Comparison of ENCODE assay signal across 31 mouse cellular contexts in the genomic region with DNA sequence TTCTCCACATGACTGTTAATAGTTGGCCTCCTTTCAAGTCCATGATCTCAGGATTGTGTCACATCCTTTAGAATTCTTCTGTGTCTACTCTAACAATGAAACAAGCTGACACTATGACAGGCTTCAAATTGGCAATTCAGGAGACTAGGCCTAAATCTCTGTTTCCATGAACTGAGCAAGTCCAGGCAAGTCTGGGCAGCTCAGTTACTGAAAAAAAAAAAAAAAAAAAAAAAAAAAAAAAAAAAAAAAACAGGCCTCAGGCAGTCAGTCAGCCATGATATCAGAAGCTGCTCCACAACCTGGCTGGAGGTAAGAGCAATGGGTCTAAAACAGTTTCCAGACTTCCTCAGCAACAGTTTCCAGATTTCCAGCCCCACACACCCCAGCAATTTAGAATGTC.
DNase-seq lines count a peak whose midpoint lies in the region; ATAC-seq and TF ChIP-seq lines count a peak whose summit lies in the region.
"Had no signal": no experiment of that assay in that cellular context is flagged by ENCODE, and none has a peak within 500 bp of the region (broad histone marks: within the 10 kb centered on the region; RNA-seq: fewer than 3 reads in every experiment).

No protein-coding gene starts in this region.

- no peak overlapping the region for H3K4me3 ChIP-seq in embryonic facial prominence, embryonic 14.5 days (ENCODE audit: low read depth, low read length)
- no peak overlapping the region for H3K4me3 ChIP-seq in embryonic facial prominence, embryonic 10.5 days
- no peak overlapping the region for H3K4me3 ChIP-seq in CH12.LX (replicated peaks in 1 of 3; ENCODE audit: low read depth in 2 of 3, low read length in 2 of 3, poor library complexity in 1 of 3)
- H3K4me3 ChIP-seq: embryonic facial prominence, embryonic 15.5 days; erythroblast, embryonic 14.5 days; forebrain, embryonic 10.5 days; forebrain, embryonic 13.5 days; heart, adult 2 months; heart, embryonic 10.5 days; heart, embryonic 13.5 days; hindbrain, embryonic 12.5 days; hindbrain, embryonic 15.5 days; intestine, embryonic 15.5 days had no signal

- H3K9ac ChIP-seq in embryonic facial prominence, embryonic 14.5 days (ENCODE audit: low read depth, low read length), result no peak overlapping the region
- no peak overlapping the region for H3K9ac ChIP-seq in CH12.LX (ENCODE audit: insufficient read depth, low read depth)
- H3K9ac ChIP-seq: embryonic facial prominence, embryonic 15.5 days; forebrain, embryonic 13.5 days; heart, embryonic 13.5 days; hindbrain, embryonic 12.5 days; hindbrain, embryonic 15.5 days; intestine, embryonic 15.5 days had no signal

- TF ChIP-seq POLR2A in CH12.LX (IDR thresholded peaks at IDR 0.05; ENCODE audit: low read depth, low read length), result no peak

- in situ Hi-C loops in CH12.LX (cut with MboI; ENCODE audit: low pct_ligation_motif_present, low pct_unique_long_range_greater_than_20kb, low sequenced_read_pairs), result loop anchor here (25.0 kb wide), 1 partner anchor 475 kb away; the partner anchor contains the start of gene Inhba

- peak; percentile 17 for DNase-seq in embryonic facial prominence, embryonic 14.5 days (ENCODE audit: low spot score)
- no peak for DNase-seq in embryonic facial prominence, embryonic 10.5 days (ENCODE audit: low spot score)
- DNase-seq in CH12.LX (ENCODE audit: extremely low read depth), result peak; percentile 29
- peak; percentile 14 for DNase-seq in Muller cell, postnatal 12 days (ENCODE audit: inconsistent ontology term)
- DNase-seq in fat pad, adult 2 months (ENCODE audit: extremely low read depth, low read depth, low spot score), result peak; percentile 4
- DNase-seq in urinary bladder, postnatal 25 days (ENCODE audit: low spot score), result no peak
- no peak for DNase-seq in right cerebral cortex, postnatal 10 days (ENCODE audit: low spot score in 2 of 2)
- DNase-seq: adrenal gland, adult 2 months; adrenal gland, postnatal 14 days; cerebellum, adult 11 months; cerebellum, adult 8-10 months; cerebellum, postnatal 10 days; cerebellum, postnatal 36 days; embryo, embryonic 11 days; gastrocnemius, postnatal 25 days; heart, adult 2 months; heart, postnatal 14 days; kidney, adult 11 months; kidney, adult 8-10 months had no signal

- no peak overlapping the region for H3K4me2 ChIP-seq in embryonic facial prominence, embryonic 14.5 days (ENCODE audit: low read depth, low read length)
- H3K4me2 ChIP-seq in CH12.LX (ENCODE audit: insufficient read depth, low read depth, poor library complexity, severe bottlenecking), result no peak overlapping the region
- H3K4me2 ChIP-seq: embryonic facial prominence, embryonic 15.5 days; forebrain, embryonic 13.5 days; heart, embryonic 13.5 days; hindbrain, embryonic 12.5 days; hindbrain, embryonic 15.5 days; intestine, embryonic 15.5 days had no signal

- no peak for TF ChIP-seq RAD21 in CH12.LX (IDR thresholded peaks at IDR 0.05; ENCODE audit: low read depth, low read length)

- ATAC-seq in embryonic facial prominence, embryonic 14.5 days (ENCODE audit: low read depth), result no peak
- ATAC-seq in inflammation-experienced regulatory T-cells, adult 6 months, result no peak
- ATAC-seq: forebrain, embryonic 13.5 days; forebrain, embryonic 16.5 days; intestine, embryonic 15.5 days; Patski had no signal

- H3K4me1 ChIP-seq in embryonic facial prominence, embryonic 14.5 days (ENCODE audit: control insufficient read depth, insufficient read depth, low read length), result no peaks in the 10 kb centered on the region
- no peaks in the 10 kb centered on the region for H3K4me1 ChIP-seq in embryonic facial prominence, embryonic 10.5 days
- peaks cover 0 to 4% of the 10 kb centered on the region in 2 experiments; a peak in 1 of 4 replicates for H3K4me1 ChIP-seq in CH12.LX (ENCODE audit: control insufficient read depth in 1 of 2, insufficient read depth in 2 of 2)
- H3K4me1 ChIP-seq: embryonic facial prominence, embryonic 15.5 days; forebrain, embryonic 10.5 days; forebrain, embryonic 13.5 days; heart, embryonic 10.5 days; heart, embryonic 13.5 days; hindbrain, embryonic 12.5 days; hindbrain, embryonic 15.5 days; intestine, embryonic 15.5 days had no signal

- dilution Hi-C loops in CH12.LX (cut with MboI; ENCODE audit: extremely low pct_ligation_motif_present, extremely low pct_unique_long_range_greater_than_20kb, low sequenced_read_pairs), result no loop called here

- no peaks in the 10 kb centered on the region for H3K36me3 ChIP-seq in embryonic facial prominence, embryonic 14.5 days (ENCODE audit: control insufficient read depth, insufficient read depth, low read length)
- no peaks in the 10 kb centered on the region for H3K36me3 ChIP-seq in embryonic facial prominence, embryonic 10.5 days (replicated peaks)
- H3K36me3 ChIP-seq in CH12.LX (replicated peaks in 1 of 2; ENCODE audit: control insufficient read depth in 1 of 2, insufficient read depth in 1 of 2, low read length in 1 of 2), result no peaks in the 10 kb centered on the region
- H3K36me3 ChIP-seq: embryonic facial prominence, embryonic 15.5 days; forebrain, embryonic 10.5 days; heart, embryonic 10.5 days; heart, embryonic 13.5 days; hindbrain, embryonic 12.5 days; hindbrain, embryonic 15.5 days; intestine, embryonic 15.5 days had no signal

- TF ChIP-seq EP300 in CH12.LX (IDR thresholded peaks at IDR 0.05; ENCODE audit: low read length), result 0 out of 2 replicates have a peak, but pooled peaks have one; percentile 36

- H3K27ac ChIP-seq in embryonic facial prominence, embryonic 14.5 days (replicated peaks; ENCODE audit: low read depth, low read length), result no peak overlapping the region
- no peak overlapping the region for H3K27ac ChIP-seq in embryonic facial prominence, embryonic 10.5 days (replicated peaks)
- no peak overlapping the region for H3K27ac ChIP-seq in CH12.LX (ENCODE audit: insufficient read depth, low read depth)
- H3K27ac ChIP-seq: embryonic facial prominence, embryonic 15.5 days; forebrain, embryonic 10.5 days; forebrain, embryonic 13.5 days; heart, adult 2 months; heart, embryonic 10.5 days; heart, embryonic 13.5 days; hindbrain, embryonic 12.5 days; hindbrain, embryonic 15.5 days; intestine, embryonic 15.5 days had no signal

- no peaks in the 10 kb centered on the region for H3K79me2 ChIP-seq in CH12.LX (replicated peaks; ENCODE audit: control insufficient read depth, extremely low read depth, insufficient read depth, poor library complexity, severe bottlenecking)

- H3K27me3 ChIP-seq in embryonic facial prominence, embryonic 14.5 days (replicated peaks; ENCODE audit: control insufficient read depth, insufficient read depth, low read length), result no peaks in the 10 kb centered on the region
- H3K27me3 ChIP-seq in embryonic facial prominence, embryonic 10.5 days (replicated peaks; ENCODE audit: low read depth, poor library complexity, severe bottlenecking), result no peaks in the 10 kb centered on the region
- no peaks in the 10 kb centered on the region for H3K27me3 ChIP-seq in CH12.LX (replicated peaks)
- H3K27me3 ChIP-seq: embryonic facial prominence, embryonic 15.5 days; forebrain, embryonic 13.5 days; heart, embryonic 13.5 days; hindbrain, embryonic 12.5 days; hindbrain, embryonic 15.5 days; intestine, embryonic 15.5 days; Patski had no signal

- H3K9me3 ChIP-seq in embryonic facial prominence, embryonic 14.5 days (ENCODE audit: control insufficient read depth, low read length), result no peaks in the 10 kb centered on the region
- no peaks in the 10 kb centered on the region for H3K9me3 ChIP-seq in embryonic facial prominence, embryonic 10.5 days
- no peaks in the 10 kb centered on the region for H3K9me3 ChIP-seq in CH12.LX (replicated peaks; ENCODE audit: low read length)
- H3K9me3 ChIP-seq: embryonic facial prominence, embryonic 15.5 days; forebrain, embryonic 10.5 days; forebrain, embryonic 13.5 days; heart, embryonic 10.5 days; heart, embryonic 13.5 days; hindbrain, embryonic 12.5 days; hindbrain, embryonic 15.5 days; intestine, embryonic 15.5 days had no signal

- TF ChIP-seq CTCF in CH12.LX (conservative IDR thresholded peaks at IDR 0.05 in 1 of 2, IDR thresholded peaks at IDR 0.05 in 1 of 2; ENCODE audit: low read depth in 2 of 2, low read length in 2 of 2), result no peak

TF ChIP-seq in CH12.LX, 34 proteins besides CTCF, POLR2A, EP300 and RAD21:
- TF ChIP-seq CHD1 (IDR thresholded peaks at IDR 0.05; ENCODE audit: low read depth, low read length) (peak; percentile 98), ZC3H11A (IDR thresholded peaks at IDR 0.05; ENCODE audit: low read depth, low read length) (no peak), ZKSCAN1 (IDR thresholded peaks at IDR 0.05; ENCODE audit: borderline replicate concordance, low read depth, low read length) (no peak), ZMIZ1 (IDR thresholded peaks at IDR 0.05; ENCODE audit: low read depth, low read length) (no peak), HCFC1 (IDR thresholded peaks at IDR 0.05; ENCODE audit: low read depth, low read length) (peak; percentile 47), JUN (IDR thresholded peaks at IDR 0.05; ENCODE audit: insufficient read depth, low read depth, low read length) (no peak), E2F4 (IDR thresholded peaks at IDR 0.05; ENCODE audit: insufficient replicate concordance, low read depth, low read length) (no peak), IRF4 (IDR thresholded peaks at IDR 0.05; ENCODE audit: low read depth, low read length) (peak; percentile 17; the same call in 1 of the 2 replicates), ZNF384 (IDR thresholded peaks at IDR 0.05; ENCODE audit: low read depth, low read length) (peak; percentile 98), TBP (conservative IDR thresholded peaks at IDR 0.05; ENCODE audit: low read depth, low read length) (no peak)
TF ChIP-seq in CH12.LX: peak in this region for 4.

Comparison
In these comparisons a context has a peak if more than half of its experiments do, and no peak if none do; other contexts are left out.
1. DNase-seq: peak in embryonic facial prominence, embryonic 14.5 days (single experiment), CH12.LX (single experiment), Muller cell, postnatal 12 days (single experiment) and fat pad, adult 2 months (single experiment); none in embryonic facial prominence, embryonic 10.5 days (single experiment), urinary bladder, postnatal 25 days (single experiment) and right cerebral cortex, postnatal 10 days (0 of 2).